Mouse (Mus musculus) liver, postnatal 0 days (tissue): ENCODE data around the gene Vps26c. TPM values are rescaled to one million over a fixed set of nuclear protein-coding genes. Genes with fewer than 3 reads are reported as not detected.

ENCODE experiments used
- ATAC-seq: fragments of 200-750 bp; cut with Nextera tagmentation; 2 replicates; pipeline ENCODE4 v1.8.0; 2017; ENCODE audit warnings: mild to moderate bottlenecking, moderate library complexity
- DNase-seq: peaks from one replicate; pipeline ENCODE4 v3.0.0-alpha.2; 2016
- H3K27ac ChIP-seq: fragments of 300-500 bp; sonication (generic); 2 replicates; pipeline ENCODE4 v1.5.1; 2014; ENCODE audit warnings: antibody characterized with exemption, moderate library complexity, mild to moderate bottlenecking, low read depth
- H3K27me3 ChIP-seq: fragments of 300-500 bp; sonication (generic); 2 replicates; pipeline ENCODE4 v1.6.1; 2014; ENCODE audit warnings: low read length, control low read depth, mixed read lengths; ENCODE audit not compliant: insufficient read depth
- H3K36me3 ChIP-seq: fragments of 300-500 bp; sonication (generic); replicated peaks from 2 replicates; pipeline ENCODE4 v1.6.1; 2014; ENCODE audit warnings: mild to moderate bottlenecking, control low read depth, low read length, moderate library complexity, mixed read lengths; ENCODE audit not compliant: insufficient read depth
- H3K4me1 ChIP-seq: fragments of 300-500 bp; sonication (generic); 2 replicates; pipeline ENCODE4 v1.6.1; 2014; ENCODE audit warnings: antibody characterized with exemption, mild to moderate bottlenecking, control low read depth; ENCODE audit not compliant: insufficient read depth
- H3K4me2 ChIP-seq: fragments of 300-500 bp; sonication (generic); 2 replicates; pipeline ENCODE4 v1.6.1; 2014; ENCODE audit warnings: low read depth, mild to moderate bottlenecking, low read length, moderate library complexity, mixed read lengths
- H3K4me3 ChIP-seq: fragments of 300-500 bp; sonication (generic); 2 replicates; pipeline ENCODE4 v1.5.1; 2014; ENCODE audit warnings: low read depth, low read length
- H3K9ac ChIP-seq: fragments of 300-500 bp; sonication (generic); replicated peaks from 2 replicates; pipeline ENCODE4 v1.6.1; 2014; ENCODE audit warnings: mild to moderate bottlenecking, moderate library complexity
- H3K9me3 ChIP-seq: fragments of 300-500 bp; sonication (generic); 2 replicates; pipeline ENCODE4 v1.6.1; 2016; ENCODE audit warnings: mild to moderate bottlenecking, control low read depth, low read length, mixed read lengths
- CTCF ChIP-seq: sonication (generic); IDR thresholded peaks from 2 replicates; pipeline ENCODE4 v1.5.1; 2016; ENCODE audit warnings: antibody characterized with exemption, low read depth
- EP300 ChIP-seq: IDR thresholded peaks from 2 replicates; pipeline ENCODE4 v1.6.1; 2016; ENCODE audit warnings: antibody characterized with exemption, low read depth, mild to moderate bottlenecking
- whole genome bisulfite sequencing: fragments of 180-500 bp; shearing (Covaris S2); extraction: QIAGEN DNeasy Blood & Tissue Kit; methylation state at CpG from one replicate; pipeline ENCODE4 v1.1.7; 2014; ENCODE audit not compliant: insufficient replicate concordance; 5-methylcytosine and 5-hydroxymethylcytosine counted together
- polyA plus RNA-seq: library from polyadenylated mRNA; unstranded; fragments of >200 nt; fragmentation: Nextera tagmentation; extraction: Ambion mirVana; gene quantifications from 2 replicates; pipeline ENCODE4 v1.2.1, GENCODE M21; 2015

The Vps26c gene
- polyA plus RNA-seq, 1 experiment from 2014 or later, result 16.4 TPM

GRCm38 (mm10) chr16:94555346-94555745 is 28.7 kb upstream of the Vps26c start:
- H3K36me3 ChIP-seq, result no peaks in the 10 kb centered on the region
- no peak overlapping the region for H3K4me3 ChIP-seq
- 82% methylated on average over 7 of the region's 7 CpGs for WGBS
- no peak for DNase-seq
- TF ChIP-seq EP300, result no peak
- H3K27ac ChIP-seq, result no peak overlapping the region
- no peaks in the 10 kb centered on the region for H3K27me3 ChIP-seq
- H3K4me2 ChIP-seq, result no peak overlapping the region
- no peak overlapping the region for H3K9ac ChIP-seq
- H3K9me3 ChIP-seq, result no peaks in the 10 kb centered on the region; the same call in 1 of the 2 replicates
- ATAC-seq, result no peak
- peaks cover 18% of the 10 kb centered on the region for H3K4me1 ChIP-seq

GRCm38 (mm10) chr16:94551934-94552333 is 25.3 kb upstream of the Vps26c start:
- no peak for TF ChIP-seq CTCF
- TF ChIP-seq EP300, result no peak
- Histone ChIP-seq H3K9ac (no peak overlapping the region), H3K9me3 (no peaks in the 10 kb centered on the region; the same call in 1 of the 2 replicates), H3K27ac (no peak overlapping the region), H3K36me3 (no peaks in the 10 kb centered on the region), H3K27me3 (no peaks in the 10 kb centered on the region), H3K4me2 (no peak overlapping the region), H3K4me1 (peaks cover 5% of the 10 kb centered on the region; the same call in 1 of the 2 replicates), H3K4me3 (no peak overlapping the region)
- DNase-seq (no peak), ATAC-seq (no peak)

- no peak for ATAC-seq
- no peak for DNase-seq
- H3K9ac ChIP-seq, result no peak overlapping the region
- no peak for TF ChIP-seq CTCF
- no peak for TF ChIP-seq EP300
- no peak overlapping the region for H3K27ac ChIP-seq
- 56% methylated on average over 10 of the region's 10 CpGs for WGBS
- H3K9me3 ChIP-seq, result no peaks in the 10 kb centered on the region; the same call in 1 of the 2 replicates
- no peak overlapping the region for H3K4me2 ChIP-seq
- no peaks in the 10 kb centered on the region for H3K27me3 ChIP-seq
- H3K4me3 ChIP-seq, result no peak overlapping the region
- peaks cover 5% of the 10 kb centered on the region; the same call in 1 of the 2 replicates for H3K4me1 ChIP-seq
- no peaks in the 10 kb centered on the region for H3K36me3 ChIP-seq
Observed at GRCm38 (mm10) chr16:94549813-94550212, 23.2 kb upstream of the Vps26c start.

- Histone ChIP-seq H3K27ac (peak overlapping the region; percentile 88), H3K9me3 (no peaks in the 10 kb centered on the region), H3K36me3 (no peaks in the 10 kb centered on the region), H3K27me3 (no peaks in the 10 kb centered on the region), H3K9ac (no peak overlapping the region), H3K4me3 (no peak overlapping the region), H3K4me1 (peaks cover 8% of the 10 kb centered on the region; the same call in 1 of the 2 replicates), H3K4me2 (0 out of 2 replicates have a peak overlapping the region, but pooled peaks have one; percentile 11)
- DNase-seq, result no peak
- TF ChIP-seq CTCF, result no peak
- no peak for TF ChIP-seq EP300
- WGBS, result 31% methylated on average over 8 of the region's 8 CpGs
- peak; percentile 63; the same call in 1 of the 2 replicates for ATAC-seq
Observed at GRCm38 (mm10) chr16:94545781-94546562, 19.3 kb upstream of the Vps26c start.

- Histone ChIP-seq H3K4me1 (peaks cover 8% of the 10 kb centered on the region; the same call in 1 of the 2 replicates), H3K4me2 (peak overlapping the region; percentile 35; the same call in 1 of the 2 replicates), H3K27me3 (no peaks in the 10 kb centered on the region), H3K9me3 (no peaks in the 10 kb centered on the region), H3K9ac (peak overlapping the region; percentile 54), H3K36me3 (no peaks in the 10 kb centered on the region), H3K4me3 (no peak overlapping the region), H3K27ac (peak overlapping the region; percentile 88)
- DNase-seq (peak; percentile 49), ATAC-seq (peak; percentile 88)
- 49% methylated on average over 11 of the region's 11 CpGs for WGBS
- no peak for TF ChIP-seq CTCF
- TF ChIP-seq EP300, result peak; percentile 83
Observed at GRCm38 (mm10) chr16:94544540-94545105, 18.0 kb upstream of the Vps26c start.

GRCm38 (mm10) chr16:94542898-94543297 is 16.3 kb upstream of the Vps26c start:
- ATAC-seq, result no peak
- Histone ChIP-seq H3K27me3 (no peaks in the 10 kb centered on the region), H3K4me3 (no peak overlapping the region), H3K4me2 (no peak overlapping the region), H3K9ac (no peak overlapping the region), H3K9me3 (no peaks in the 10 kb centered on the region), H3K36me3 (no peaks in the 10 kb centered on the region), H3K27ac (no peak overlapping the region), H3K4me1 (peaks cover 9% of the 10 kb centered on the region; the same call in 1 of the 2 replicates)
- DNase-seq, result no peak
- 90% methylated on average over 8 of the region's 8 CpGs for WGBS
- TF ChIP-seq CTCF (no peak), EP300 (no peak)
